Mouse (Mus musculus) embryo, embryonic 10 days (tissue): ENCODE results near the gene Rab7b.

Source experiments
- DNase-seq: peaks from one replicate; pipeline ENCODE4 v3.0.0-alpha.2; 2015; ENCODE audit warnings: low spot score

The Rab7b gene

DNA sequence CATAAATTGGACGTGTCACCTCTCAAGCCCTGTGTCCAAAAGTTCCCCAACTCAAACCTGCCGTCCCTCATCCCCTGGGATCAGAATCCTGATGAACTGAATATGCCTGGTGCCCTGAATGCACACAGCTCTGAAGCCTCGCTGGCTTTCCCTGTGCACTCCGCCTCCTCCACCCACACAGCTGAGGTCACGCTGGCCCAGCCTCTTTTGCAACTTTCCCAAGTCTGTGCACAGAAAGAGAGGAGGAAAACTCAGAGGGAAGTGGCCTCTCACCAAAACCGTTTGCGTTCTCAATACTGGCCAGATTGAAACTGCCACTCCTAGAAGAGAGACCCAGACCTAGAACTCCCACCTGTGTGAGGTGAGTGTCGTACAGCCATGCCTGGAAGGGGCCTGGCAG lies at the start of gene Rab7b:
Rab7b (plus strand) TSS at position 221 of the 400 bp plus-strand sequence.
- DNase-seq: peak; percentile 14

DNA sequence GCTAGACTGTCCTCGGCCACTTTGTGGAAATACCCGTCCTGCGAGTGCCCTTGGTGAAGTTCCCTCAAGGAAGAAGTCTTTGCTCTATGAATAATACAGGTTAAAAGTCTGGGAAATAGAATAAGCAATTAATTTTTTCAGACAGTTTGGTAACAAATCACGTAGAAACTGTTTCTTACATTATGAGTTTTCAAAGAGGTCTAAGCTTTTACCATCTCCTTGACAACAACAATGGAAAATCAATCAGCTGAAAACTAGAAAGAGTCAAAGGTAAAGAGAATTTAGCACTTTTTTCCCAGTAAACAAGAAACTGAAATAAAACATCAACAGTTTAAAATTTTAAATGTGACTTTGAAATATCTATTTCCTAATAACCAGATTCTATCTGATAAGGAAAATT lies 48.4 kb upstream of the Rab7b start:
- no peak for DNase-seq

DNA sequence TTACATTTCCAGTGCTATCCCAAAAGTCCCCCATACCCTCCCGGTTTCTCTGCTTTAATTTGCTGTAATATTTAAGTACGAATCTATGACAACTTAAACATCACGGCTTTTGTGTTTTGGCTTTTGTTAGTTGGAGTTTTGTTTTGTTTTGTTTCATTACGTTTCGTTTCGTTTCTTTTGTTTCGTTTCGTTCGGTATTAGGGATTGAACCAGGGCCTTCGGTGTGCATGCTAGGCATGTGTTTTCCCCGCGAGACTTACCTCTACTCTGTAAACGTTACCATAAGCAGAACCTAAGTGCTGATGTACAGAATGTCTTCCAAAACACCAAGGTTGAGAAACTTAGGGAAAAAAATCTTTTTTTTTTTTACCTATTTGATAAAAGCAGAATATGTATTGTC lies 46.9 kb upstream of the Rab7b start:
- DNase-seq: no peak

DNA sequence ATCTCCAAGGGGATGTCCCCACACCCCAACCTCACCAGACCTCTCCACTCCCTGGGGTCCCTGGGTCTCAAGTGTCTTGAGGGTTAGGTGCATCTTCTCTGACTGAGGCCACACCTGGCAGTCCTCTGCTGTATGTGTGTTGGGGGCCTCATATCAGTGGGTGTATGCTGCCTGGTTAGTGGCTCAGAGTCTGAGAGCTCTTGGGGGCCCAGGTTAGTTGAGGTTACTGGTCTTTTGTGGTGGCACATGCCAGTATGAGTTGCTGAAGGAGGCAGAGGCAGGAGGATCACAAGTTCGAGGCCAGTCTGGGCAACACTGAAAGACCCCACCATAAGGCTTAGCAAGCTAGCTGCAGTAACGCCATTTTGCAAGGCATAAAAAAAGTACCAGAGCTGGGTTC lies 46.2 kb upstream of the Rab7b start:
- DNase-seq: no peak

DNA sequence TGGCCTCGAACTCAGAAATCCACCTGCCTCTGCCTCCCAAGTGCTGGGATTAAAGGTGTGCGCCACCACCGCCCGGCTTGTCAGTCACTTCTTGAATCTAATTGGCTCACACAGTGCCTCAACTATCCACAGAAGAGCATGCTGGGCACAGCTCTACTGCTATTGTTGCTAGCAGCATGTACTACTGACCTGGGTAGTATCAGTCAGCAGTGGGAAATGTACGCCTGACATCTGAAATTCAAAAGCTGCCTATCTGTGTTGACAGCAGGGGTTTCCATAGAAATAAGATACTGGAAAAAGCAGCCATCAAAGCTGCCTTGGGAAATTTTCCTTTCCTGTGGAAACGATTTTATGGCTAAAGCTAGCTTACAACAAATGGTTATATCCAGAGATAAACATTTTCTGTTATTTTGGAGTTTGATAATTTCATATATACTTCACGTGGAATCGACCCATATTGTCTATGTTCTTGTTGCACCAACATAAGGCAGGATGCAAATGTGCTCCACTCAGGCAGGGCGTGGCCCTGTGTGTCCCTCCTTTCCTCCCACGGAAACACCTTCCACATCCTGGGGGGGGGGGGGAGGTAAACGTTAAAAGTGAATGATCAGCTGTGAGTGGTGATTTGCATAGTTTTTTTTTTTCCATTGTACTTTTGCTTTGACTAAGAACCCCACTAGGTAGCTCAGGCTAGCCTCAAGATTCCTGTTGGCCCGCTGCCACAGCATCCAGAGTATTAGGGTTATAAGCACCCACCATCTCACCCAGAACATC lies 35.6 kb upstream of the Rab7b start:
- DNase-seq: no peak

DNA sequence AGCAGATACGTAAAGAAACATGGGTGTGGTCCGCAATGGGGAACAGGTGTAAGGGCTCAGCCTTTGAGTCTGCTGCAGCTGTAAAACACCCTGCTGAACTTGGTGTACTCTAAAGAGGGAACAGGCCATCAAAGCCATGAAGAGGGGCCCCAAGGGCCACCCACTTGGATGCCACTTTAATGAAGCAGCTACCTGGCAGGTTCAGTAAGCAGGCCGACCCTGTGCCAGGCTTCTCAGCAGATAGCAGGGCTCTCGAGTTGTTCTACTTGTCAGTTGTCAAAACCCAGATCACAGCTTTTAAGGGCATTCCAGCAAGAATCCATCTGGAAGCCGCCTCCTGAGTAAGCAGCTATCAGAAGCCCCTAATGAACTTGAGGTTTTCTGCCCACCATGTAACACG lies 32.9 kb upstream of the Rab7b start:
- DNase-seq: no peak

DNA sequence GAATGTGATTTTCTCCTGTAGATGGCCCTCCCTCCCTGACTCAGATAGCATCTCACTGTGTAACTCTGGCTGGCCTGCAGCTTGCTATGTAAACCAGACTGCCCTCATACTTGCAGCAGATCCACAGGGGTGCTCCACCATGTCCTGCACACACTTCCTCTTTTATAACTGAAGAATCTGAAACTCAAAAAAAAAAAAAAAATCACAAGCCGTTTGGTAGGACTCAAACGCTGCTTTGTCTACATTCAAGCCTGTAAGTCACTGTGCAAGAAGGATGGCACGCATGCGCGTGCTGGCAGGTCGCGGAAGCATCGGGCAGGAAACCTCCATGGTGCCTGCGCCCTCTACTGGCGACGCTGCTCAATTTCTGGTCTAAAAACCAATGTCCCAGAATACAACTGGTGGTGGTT lies 30.5 kb upstream of the Rab7b start:
- DNase-seq: peak; percentile 97

DNA sequence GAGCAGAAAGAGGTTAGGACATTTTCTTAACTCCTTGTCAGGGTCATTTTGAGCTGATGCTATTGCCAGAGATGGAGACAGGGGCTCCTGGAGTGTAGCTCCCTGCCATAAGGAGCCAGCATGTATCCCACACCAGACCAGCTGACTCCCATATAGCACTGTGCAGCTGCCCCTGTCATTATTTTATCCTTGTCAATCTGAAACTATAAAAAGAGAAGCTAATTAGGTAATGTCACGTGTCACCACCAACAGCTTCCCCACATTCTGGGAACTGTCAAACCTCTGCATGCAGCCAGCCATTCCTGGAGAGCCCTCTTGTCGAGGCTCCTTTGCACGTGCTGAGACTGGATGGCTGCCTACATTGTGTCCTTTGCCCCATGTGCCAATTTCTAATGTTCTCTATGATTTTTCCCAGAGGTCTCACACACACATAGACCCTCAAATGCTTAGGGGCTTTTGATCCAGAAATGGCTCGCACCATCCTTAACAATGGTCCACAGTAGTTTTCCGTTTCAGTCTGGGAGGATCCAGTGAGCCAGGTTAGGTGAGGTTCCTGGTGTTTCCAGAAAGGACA lies 28.9 kb upstream of the Rab7b start:
- no peak for DNase-seq

DNA sequence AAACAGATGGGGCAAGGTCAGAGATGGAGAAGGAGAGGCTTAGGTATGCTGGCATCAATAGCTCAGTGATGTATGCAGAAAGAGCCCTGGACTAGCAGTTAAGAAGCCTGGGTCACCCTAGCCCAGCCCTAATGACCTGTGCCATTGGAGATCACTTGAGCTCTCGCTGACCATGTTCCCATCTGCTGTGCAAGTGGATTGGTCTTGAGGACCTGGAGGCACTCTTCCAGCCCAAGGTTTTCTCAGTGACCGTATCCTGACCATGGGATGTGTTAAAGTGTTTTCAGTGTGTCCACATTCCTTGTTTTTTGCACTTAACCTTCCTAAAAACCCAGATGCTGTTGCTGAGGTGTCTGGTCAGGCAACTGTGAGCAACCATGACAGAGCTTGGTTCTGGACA lies 28.2 kb upstream of the Rab7b start:
- no peak for DNase-seq

DNA sequence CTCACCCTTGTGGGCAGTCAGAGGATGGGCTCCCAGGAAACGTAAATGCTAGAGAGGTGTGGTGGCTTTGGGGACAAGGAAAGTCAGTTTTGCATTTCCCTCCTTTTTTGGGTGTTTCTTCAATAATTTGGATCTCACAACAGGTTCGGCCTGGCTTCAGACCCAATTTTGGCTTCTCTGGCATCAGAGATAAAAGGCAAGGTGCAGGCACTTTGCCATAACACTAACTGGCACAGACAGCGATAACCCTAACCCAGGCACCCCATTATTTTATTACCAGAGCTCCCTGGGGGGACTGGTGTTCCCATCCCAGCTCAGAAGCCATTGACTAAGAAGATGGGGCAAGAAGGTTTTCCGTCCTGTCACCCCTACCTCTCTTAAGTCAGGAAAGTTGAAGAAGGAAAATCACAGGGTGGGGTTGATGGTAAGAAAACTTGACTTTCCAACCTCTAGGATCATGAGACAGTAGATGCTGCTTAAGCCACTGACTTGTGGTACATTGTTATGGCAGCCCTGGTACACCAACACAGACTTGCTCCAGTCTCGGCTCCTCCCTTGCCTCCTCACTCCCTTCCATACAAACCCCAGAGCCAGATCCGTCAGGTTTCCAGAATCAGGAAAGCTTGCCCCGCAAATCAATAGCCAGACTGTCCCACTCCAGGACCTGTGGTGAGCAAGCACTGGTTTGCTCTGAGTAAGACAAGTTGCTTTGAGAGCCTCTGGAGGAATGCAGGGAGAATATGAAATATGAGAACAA lies 27.6 kb upstream of the Rab7b start:
- no peak for DNase-seq

DNA sequence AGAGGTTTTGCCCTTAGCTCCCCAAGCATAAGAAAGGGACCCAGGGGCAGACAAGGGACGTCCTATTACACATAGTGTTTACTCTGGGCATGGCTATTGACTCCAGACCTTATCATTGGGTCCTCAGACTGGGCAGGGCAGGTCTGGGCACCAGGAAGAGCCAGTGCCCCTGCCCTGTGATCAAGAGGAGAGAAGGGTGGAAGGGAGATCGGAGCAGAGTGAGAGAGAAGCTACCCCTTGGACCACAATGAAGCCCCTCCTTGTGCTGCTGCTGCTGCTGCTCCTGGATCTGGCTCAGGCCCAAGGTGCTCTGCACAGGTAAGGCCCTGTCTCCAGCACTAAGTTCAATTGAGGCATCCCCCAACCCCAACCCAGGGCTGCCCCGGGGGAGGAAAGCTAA lies 26.7 kb upstream of the Rab7b start:
- DNase-seq: no peak

DNA sequence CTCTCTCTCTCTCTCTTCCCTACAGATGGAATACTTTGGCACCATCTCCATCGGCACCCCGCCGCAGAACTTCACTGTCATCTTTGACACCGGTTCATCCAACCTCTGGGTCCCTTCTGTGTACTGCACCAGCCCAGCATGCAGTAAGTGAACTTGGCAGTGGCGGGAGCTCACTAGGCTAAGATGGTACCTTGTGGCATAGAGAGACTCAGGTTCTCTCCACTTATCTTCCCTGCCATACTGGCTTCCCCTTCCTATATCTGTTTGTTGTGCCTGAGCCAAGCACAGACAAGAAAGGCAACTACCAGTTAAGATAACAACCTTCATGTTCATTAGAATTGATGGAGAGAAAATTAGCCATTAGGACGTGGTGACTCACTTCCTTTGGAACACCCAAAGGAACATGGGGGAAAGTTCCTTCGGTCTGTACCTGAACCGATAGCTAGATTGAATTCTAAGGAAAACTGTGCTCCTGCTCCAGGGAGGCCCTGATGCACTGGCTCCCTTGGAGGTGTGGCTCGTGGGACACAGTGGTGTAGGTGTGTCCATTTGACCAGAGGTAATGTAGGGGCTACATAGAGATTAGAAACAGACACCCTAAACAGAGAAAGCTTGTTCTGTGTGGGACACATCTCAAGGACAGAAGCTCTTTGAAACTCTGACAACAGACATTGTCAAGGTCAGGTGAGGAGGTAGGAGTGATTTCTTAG lies 25.1 kb upstream of the Rab7b start:
- no peak for DNase-seq

DNA sequence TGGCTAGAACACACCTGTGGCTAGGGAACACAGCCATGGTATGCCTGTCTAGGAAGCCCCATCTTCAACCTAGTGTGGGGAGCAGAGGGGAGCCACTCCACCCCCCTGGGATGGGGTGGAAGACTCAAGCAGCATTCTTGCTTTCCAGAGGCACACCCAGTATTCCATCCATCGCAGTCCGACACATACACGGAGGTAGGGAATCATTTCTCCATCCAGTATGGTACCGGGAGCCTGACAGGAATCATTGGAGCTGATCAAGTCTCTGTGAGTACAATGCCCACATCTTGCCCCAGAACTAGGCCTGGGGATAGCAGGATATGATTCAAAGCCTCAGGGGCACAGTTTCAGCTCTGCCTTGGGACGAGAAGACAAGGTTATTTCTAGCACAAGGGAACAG lies 24.4 kb upstream of the Rab7b start:
- DNase-seq: no peak

DNA sequence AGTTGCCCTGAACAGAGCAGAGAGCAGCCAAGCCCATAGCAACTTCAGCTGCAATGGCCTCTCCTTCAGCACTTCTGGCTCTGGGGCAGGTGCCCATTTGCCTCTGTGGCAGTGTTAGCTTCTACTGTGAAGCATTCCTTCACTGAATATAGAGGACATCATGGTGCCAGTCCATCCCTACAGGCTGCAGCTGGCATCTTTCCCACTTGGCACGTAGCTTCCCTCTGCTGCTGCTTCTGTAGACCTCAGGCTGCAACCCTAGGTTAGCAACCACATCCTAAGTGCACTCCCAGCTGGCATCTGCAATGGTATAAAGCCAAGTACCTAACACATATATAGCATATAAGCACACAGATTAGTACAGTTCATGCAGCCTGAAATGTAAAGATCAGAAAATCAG lies 22.6 kb upstream of the Rab7b start:
- DNase-seq: no peak

DNA sequence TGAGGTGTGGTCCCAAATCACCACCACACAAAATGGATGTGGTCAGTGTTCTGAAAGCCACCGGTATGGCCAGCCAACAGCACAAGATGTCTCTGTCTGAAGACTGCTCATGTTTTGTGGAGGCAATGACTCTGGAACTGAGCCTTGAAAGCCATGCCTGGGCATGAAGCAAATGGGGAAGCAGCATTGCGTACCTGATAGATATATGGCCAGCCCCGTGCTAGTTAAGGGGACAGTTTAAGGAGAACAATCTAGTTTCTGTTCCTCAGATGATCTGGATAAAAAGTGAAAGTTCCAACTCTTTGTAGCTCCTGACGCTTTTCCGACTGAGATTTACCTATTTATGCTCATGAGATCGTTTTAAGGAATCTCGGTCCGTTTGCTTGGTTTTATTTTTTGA lies 17.4 kb upstream of the Rab7b start:
- no peak for DNase-seq

DNA sequence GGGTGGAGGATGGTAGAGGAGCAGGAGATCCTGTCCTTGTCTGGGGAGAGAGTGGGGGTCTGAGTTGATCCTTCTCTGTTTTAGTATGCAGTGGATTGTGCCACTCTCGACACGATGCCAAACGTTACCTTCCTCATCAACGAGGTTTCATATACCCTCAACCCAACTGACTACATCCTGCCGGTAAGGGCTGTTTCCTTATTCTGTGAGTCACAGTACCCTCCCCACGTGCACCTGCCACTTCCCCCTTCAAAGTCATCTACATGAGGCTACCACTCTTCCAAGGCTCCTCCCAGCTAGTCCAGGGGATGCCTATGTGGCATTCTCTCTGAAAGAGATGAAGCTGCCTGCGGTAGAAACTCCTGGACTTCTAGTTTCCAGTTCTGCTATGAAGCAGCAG lies 16.1 kb upstream of the Rab7b start:
- DNase-seq: no peak

DNA sequence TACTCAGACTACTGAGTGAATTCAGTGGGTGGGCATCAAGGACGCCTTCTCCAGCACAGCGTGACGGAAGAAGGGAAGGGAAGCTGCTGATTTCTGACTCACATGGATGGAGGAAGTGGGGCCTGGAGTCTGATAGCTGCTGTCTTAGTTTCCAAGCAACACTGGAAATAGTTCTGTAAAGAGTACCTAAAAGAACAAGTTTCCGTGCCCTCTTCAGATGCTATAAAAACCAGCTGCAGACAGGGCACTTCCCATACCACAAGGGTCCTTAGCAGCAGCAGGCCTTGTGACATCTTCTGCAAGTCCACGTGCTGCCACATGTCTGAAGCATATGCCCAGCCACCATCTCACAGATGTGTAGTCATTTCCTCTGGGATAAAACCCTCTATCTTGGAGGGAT lies 8.9 kb upstream of the Rab7b start:
- no peak for DNase-seq

DNA sequence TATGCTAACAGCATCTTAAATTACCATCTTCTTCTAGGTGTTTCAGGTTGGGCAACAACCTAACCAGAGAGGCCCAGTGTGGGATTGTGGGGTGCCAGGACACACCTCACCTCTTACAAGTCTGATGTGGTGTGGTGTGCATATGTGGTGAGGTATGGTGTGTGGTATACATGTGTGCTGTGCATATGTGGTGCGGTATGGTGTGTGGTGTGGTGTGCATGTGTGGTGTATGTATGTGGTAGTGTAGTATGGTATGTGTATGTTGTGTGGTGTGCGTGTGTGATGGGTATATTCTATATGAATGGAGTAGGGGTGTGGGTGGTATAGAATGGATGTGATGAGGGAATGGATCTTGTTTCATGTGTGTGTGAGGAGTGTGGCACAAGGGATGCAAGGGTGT lies 756 bp upstream of the Rab7b start:
- DNase-seq: no peak

DNA sequence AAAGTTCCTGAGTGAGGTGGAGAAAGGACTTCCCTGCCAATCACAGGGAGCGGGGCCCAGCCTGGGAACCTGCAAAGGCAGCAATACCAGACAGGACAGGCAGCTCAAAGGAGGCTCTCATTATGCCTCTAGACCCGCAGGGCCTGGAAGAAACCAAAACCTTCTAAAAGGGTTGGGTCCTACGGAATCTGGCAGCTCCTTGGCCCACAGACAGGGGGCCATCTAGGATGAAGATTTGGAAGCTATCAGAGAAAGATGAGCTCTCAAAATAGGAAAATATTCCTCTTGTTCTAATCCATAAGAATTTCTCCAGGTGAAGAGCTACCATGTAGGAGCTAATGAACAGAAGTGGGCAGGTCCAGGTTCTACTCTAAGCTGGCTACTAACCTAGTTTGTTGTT lies 521 bp downstream of the Rab7b start:
- DNase-seq: no peak

DNA sequence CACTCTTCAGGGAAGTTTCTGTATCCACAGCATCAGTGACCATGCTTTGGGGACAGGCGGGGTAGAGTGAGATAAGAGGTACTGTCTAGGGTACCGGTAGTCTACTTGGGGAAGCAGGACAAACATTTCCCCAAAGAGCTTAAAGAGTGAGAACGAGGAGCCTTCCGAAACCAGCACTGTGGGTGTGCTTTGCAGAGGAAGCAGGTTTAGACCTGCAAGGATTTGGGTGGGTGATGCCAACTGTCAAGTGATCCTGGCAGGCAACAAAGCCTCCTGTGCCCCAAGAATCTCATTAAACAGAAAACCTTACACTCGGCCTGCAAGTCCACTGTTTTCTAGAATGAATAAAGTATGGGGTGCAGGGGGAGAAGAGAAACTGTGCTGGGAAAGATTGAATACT lies 1.4 kb downstream of the Rab7b start:
- DNase-seq: no peak

DNA sequence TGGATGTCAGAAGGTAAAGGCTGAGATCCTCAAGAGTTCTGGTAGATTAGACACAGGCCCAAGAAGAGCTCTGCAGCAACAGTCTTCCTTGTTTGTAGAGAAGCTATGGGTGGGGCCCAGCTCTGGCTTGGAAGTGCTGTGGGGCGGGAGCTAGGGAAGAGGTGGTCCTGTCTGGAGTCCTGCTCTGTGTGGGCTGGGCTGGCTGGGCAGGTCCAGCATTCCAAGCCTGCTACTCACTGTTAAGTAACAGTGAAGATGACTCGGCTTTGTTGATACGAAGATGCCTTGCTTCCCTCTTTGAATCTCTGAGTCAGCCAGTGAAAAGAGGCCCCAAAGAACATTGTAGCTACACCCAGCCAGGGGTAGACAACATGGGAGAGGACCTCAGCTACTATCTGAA lies 1.9 kb downstream of the Rab7b start:
- DNase-seq: peak; percentile 28

DNA sequence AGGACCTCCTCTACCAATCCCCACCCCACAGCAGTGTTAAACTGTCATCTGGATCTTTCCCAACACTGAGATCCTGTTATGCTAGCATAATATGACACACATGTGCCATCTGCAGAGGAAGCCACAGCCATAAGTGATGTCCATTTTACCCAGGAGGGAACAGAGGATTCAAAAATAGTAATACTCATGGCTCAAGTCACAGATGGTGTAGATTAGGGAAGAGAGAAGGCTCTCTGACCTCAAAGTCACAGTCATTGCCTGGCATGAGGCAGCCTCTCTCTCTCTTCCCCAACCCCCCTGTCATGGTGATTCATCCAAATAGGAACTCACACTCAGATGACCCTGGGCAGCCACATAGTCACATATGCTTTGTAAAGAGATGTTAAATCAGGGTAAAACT lies 2.9 kb downstream of the Rab7b start:
- peak; percentile 45 for DNase-seq

DNA sequence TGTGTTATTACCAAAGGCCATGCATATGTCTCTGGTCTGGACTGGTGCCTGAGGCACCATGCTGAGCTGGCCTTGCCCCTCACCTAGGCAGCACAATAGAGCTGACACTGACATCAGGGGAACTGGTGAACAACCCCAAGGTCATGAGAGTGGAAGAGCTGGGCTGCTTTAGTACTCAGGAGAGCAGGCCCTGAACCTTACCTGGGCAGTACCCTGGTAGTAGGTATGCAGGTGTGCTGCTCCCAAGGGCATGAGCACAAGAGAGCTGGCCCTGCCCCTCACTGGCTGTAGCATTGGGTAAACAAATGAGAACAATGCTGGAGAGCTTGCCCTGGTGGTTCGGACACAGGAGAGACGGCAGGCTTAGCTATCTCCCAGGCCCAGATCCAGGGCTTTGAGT lies 6.8 kb downstream of the Rab7b start:
- DNase-seq: no peak
